Mouse (Mus musculus) olfactory bulb, adult 2 months (tissue): ENCODE results near the gene Upk1b. TPM values are rescaled to one million over a fixed set of nuclear protein-coding genes. Genes with fewer than 3 reads are reported as not detected.

Source experiments
- H3K27ac ChIP-seq: fragments of 200-500 bp; 2 replicates; pipeline ENCODE4 v1.5.1; 2012; ENCODE audit warnings: low read depth, low read length; ENCODE audit not compliant: insufficient read depth
- H3K4me1 ChIP-seq: fragments of 200-500 bp; 2 replicates; pipeline ENCODE4 v1.6.1; 2012; ENCODE audit warnings: low read length; ENCODE audit not compliant: control insufficient read depth, insufficient read depth
- H3K4me3 ChIP-seq: fragments of 200-500 bp; 2 replicates; pipeline ENCODE4 v1.5.1; 2012; ENCODE audit warnings: mild to moderate bottlenecking, low read depth, low read length, moderate library complexity; ENCODE audit not compliant: insufficient read depth
- CTCF ChIP-seq: fragments of 200-500 bp; IDR thresholded peaks from 2 replicates; pipeline ENCODE4 v1.5.1; 2012; ENCODE audit warnings: low read depth, mild to moderate bottlenecking, low read length, moderate library complexity; ENCODE audit not compliant: insufficient read depth
- POLR2A ChIP-seq: fragments of 200-500 bp; IDR thresholded peaks from 2 replicates; pipeline ENCODE4 v1.6.1; 2012; ENCODE audit warnings: mild to moderate bottlenecking, low read depth, low read length, moderate library complexity; ENCODE audit not compliant: insufficient read depth
- WGBS: fragments of 180-500 bp; shearing (Covaris S2); methylation state at CpG from one replicate; pipeline ENCODE4 v1.1.7; 2018; 5-methylcytosine and 5-hydroxymethylcytosine counted together
- polyA plus RNA-seq: library from polyadenylated mRNA; stranded (reverse); fragments of >200 nt; gene quantifications from 2 replicates; pipeline ENCODE4 v1.2.4, GENCODE M21; 2012; ENCODE audit warnings: low replicate concordance; ENCODE audit not compliant: missing spikeins, insufficient read depth, insufficient read length

Gene Upk1b
- polyA plus RNA-seq, 1 experiment: not detected

DNA sequence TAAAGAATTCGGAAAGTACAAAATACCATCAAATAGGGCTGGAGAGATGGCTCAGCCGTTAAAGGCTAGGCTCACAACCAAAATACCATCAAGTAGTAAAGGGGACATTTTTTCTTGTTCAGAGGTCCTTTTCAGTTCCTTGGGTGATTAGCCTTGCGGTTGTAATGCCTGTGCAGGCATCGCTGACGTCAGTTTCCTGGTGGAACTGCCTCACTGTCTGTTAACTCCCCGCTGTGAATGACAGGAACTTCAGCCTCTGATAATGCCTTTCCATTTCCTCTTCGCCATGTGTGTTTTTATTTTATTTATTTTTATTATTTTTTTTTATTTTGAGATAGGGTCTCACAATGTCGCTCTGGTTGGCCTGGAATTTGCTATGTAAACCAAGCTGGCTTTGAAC is 69.2 kb downstream of the Upk1b start:
- Histone ChIP-seq H3K27ac (no peak overlapping the region), H3K4me1 (no peaks in the 10 kb centered on the region), H3K4me3 (no peak overlapping the region)
- TF ChIP-seq POLR2A: no peak
- TF ChIP-seq CTCF: no peak
- WGBS: 73% methylated on average over 8 of the region's 8 CpGs

DNA sequence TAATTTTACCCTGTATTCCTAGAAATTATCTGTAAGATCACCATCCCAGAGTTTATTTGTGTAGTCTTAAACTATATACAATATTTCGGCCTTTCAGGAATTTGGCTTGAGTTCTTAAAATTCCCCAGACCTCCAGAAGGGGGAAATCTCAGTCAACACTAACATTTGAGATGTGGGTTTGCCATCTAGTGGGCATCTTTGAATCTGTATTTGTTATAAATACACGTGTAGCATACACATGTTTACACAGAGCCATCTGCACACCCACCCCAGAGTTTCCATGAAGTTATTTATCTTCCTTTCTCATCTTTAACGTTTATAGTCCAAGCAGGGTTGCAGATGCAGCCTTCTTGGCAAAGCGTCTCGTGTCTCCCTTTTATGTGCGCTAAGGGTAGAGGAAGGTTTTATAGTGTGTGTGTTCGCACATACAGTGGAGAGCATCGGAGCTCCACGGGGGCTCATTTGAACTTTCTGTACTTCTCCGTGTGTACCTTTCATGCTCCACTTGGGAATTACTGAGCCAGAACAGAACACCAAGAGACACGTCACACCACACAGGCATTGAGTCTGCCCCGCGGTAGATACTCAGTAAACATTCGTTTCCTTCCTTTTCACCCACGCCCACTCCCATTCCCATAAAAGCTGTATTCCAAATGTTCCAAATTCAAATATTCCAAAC is 70.4 kb downstream of the Upk1b start:
- no peak overlapping the region for H3K27ac ChIP-seq
- peaks cover 6% of the 10 kb centered on the region for H3K4me1 ChIP-seq
- TF ChIP-seq POLR2A: no peak
- TF ChIP-seq CTCF: no peak
- H3K4me3 ChIP-seq: no peak overlapping the region; the same call in 1 of the 2 replicates
- WGBS: 33% methylated on average over 15 of the region's 15 CpGs

DNA sequence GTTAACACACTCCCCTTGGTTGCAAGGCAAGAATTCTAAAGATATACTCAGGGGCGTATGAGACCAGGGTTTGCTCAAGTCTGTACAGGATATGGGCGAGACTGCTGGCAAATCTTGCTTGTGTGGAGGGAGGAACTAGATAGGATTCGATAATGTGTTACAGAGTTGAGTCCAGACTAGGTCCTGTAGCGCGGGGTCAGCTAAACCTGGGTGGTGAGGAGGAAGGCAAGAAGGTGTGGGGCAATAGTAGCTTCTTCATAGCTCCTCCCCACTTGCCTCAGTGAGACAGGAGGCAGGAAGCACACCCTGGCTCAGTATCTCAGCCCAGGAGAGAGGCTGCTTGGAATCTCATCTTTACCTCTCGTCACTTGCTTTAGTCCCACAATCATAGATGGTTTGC is 71.0 kb downstream of the Upk1b start:
- no peak for TF ChIP-seq CTCF
- TF ChIP-seq POLR2A: no peak
- H3K4me1 ChIP-seq: peaks cover 6% of the 10 kb centered on the region
- H3K4me3 ChIP-seq: no peak overlapping the region
- H3K27ac ChIP-seq: no peak overlapping the region
- 84% methylated on average over 6 of the region's 6 CpGs for WGBS

DNA sequence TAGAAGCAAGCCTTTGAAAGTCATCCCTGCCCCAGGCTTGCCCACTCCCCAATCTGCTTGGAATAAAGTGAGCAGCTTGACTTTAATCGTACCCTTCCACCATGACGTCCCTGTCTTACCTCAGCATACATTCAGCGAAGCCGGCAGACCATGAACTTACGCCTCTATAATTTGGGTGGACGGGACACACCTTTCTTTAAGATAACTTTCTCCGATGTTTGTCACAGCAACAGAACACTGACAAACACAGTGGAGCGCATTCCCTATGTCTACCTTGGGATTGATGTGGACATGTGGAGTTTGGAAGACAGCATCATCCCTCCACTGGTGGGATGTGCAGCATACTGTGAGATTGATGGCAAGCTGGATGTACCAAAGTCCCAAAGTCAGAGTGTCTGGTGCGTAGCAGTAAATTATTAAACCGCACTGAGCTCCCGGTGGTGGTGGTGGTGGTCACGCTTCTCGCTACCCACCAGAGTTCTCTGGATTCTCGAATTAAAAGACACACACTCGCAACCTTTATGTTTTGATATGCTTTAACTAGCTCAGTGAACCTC is 71.5 kb downstream of the Upk1b start:
- H3K4me1 ChIP-seq: peaks cover 6% of the 10 kb centered on the region
- 96% methylated on average over 15 of the region's 15 CpGs for WGBS
- no peak overlapping the region for H3K4me3 ChIP-seq
- TF ChIP-seq CTCF (no peak), POLR2A (no peak)
- H3K27ac ChIP-seq: no peak overlapping the region

DNA sequence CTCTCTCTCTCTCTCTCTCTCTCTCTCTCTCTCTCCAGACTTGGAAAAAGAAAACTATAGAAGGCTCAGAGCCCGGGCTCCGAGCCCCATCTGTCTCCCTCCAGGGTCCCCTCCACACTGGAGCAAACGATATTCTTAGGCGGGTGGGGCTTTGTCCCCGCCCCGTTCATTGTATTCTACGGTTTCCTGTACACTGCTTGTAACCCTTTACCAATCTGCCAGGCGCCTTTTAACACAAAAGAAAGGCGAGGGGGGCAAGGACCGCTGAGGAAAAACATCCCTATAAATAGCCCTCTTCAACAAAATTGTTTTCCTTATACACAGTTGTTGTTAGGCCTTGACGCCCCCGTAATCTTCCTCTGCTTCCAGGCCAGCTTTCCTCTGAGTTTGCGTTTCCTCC is 75.2 kb downstream of the Upk1b start:
- Histone ChIP-seq H3K27ac (no peak overlapping the region), H3K4me1 (peaks cover 6% of the 10 kb centered on the region), H3K4me3 (no peak overlapping the region)
- TF ChIP-seq POLR2A (no peak), CTCF (no peak)
- 14% methylated on average over 13 of the region's 13 CpGs for WGBS

DNA sequence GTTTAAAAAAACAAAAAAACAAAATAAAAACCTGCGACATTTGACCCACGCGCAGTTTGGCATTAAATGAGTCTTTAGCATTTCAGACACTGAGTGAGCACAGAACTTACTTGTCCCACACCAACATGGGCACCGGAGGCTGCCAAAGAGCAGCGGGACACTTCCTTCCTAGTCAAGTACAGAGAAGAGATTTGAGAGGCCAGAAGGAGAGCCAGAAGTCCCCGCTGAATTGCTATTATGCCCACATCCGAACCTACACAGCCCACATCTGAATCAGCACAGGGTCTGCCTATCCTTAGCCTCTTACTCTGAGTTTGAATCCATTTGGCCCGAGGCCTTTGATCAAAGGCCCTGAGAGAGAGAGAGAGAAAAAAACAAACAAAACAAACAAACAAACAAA is 75.9 kb downstream of the Upk1b start:
- 56% methylated on average over 8 of the region's 8 CpGs for WGBS
- no peak overlapping the region for H3K27ac ChIP-seq

More for the DNA sequence above, 75.9 kb downstream of the Upk1b start:
- Histone ChIP-seq H3K4me1 (peaks cover 6% of the 10 kb centered on the region), H3K4me3 (no peak overlapping the region)
- TF ChIP-seq CTCF (no peak), POLR2A (no peak)

Other genes with a start within 250 kb of the Upk1b start
- gene Tmem39a, start 241.6 kb downstream of the Upk1b start, polyA plus RNA-seq: not detected in 2 replicates
- gene Arhgap31, start 87.1 kb downstream of the Upk1b start, polyA plus RNA-seq: not detected in 2 replicates
- gene B4galt4, start 58.1 kb downstream of the Upk1b start, polyA plus RNA-seq: not detected in 2 replicates
- gene 4930435E12Rik, start 28.4 kb upstream of the Upk1b start, polyA plus RNA-seq: not detected in 2 replicates
- gene Igsf11, start 92.3 kb upstream of the Upk1b start, polyA plus RNA-seq: not detected in 2 replicates